In the genomic region with DNA sequence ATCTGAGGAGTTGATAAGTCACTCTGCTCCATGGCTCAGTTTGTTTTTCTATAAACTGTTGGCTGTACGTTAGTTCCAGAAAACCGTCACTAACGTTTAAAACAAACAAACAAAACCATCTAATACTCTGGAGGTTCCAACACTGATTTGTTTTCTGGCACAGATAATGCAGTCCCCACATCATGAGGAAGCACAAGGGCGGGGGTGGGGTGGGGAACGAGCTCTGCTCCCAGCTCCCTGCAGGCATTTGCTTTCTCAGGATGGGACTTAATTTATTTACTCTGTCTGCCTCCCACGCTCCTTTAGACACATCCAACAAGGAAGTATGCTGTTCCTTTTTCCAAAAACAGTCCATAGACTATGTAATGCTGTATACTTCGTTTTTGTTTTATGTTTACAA, we compare ENCODE assay signal across 20 mouse cellular contexts. TPM values are rescaled to one million over a fixed set of nuclear protein-coding genes. Genes with fewer than 3 reads are reported as not detected.
DNase-seq lines count a peak whose midpoint lies in the region; ATAC-seq and TF ChIP-seq lines count a peak whose summit lies in the region.
"Had no signal": no experiment of that assay in that cellular context is flagged by ENCODE, and none has a peak within 500 bp of the region (broad histone marks: within the 10 kb centered on the region; RNA-seq: fewer than 3 reads in every experiment).

No protein-coding gene starts in this region.

- no peak for DNase-seq in kidney, adult 8-10 months
- DNase-seq in lung, embryonic 14.5 days, result peak; percentile 57
- DNase-seq in lung, postnatal 25 days (ENCODE audit: low spot score), result no peak
- peak; percentile 55 for DNase-seq in brain, adult 2 months (ENCODE audit: low read depth, low spot score)
- DNase-seq: adrenal gland, postnatal 10 days; cerebellum, adult 11-12 months; cerebellum, postnatal 14 days; forebrain, postnatal 0 days; thymus, postnatal 36 days had no signal

- no peak for TF ChIP-seq POLR2A in olfactory bulb, adult 2 months (IDR thresholded peaks at IDR 0.05; ENCODE audit: insufficient read depth, low read depth, low read length)

- no peaks in the 10 kb centered on the region for H3K36me3 ChIP-seq in kidney, embryonic 14.5 days (ENCODE audit: control insufficient read depth, insufficient read depth, low read length)
- H3K36me3 ChIP-seq in lung, embryonic 14.5 days (ENCODE audit: insufficient read depth), result no peaks in the 10 kb centered on the region
- H3K36me3 ChIP-seq: embryonic facial prominence, embryonic 15.5 days; limb, embryonic 12.5 days had no signal

- H3K4me2 ChIP-seq in kidney, embryonic 14.5 days (replicated peaks; ENCODE audit: low read depth, low read length), result no peak overlapping the region
- no peak overlapping the region for H3K4me2 ChIP-seq in lung, embryonic 14.5 days
- H3K4me2 ChIP-seq: embryonic facial prominence, embryonic 15.5 days; limb, embryonic 12.5 days; midbrain, embryonic 11.5 days had no signal

- H3K4me3 ChIP-seq in kidney, embryonic 14.5 days (ENCODE audit: low read length), result no peak overlapping the region
- H3K4me3 ChIP-seq in lung, embryonic 14.5 days (ENCODE audit: low read depth, low read length), result no peak overlapping the region
- no peak overlapping the region for H3K4me3 ChIP-seq in olfactory bulb, adult 2 months (ENCODE audit: insufficient read depth, low read depth, low read length)
- H3K4me3 ChIP-seq: embryonic facial prominence, embryonic 15.5 days; limb, embryonic 12.5 days had no signal

- peak; percentile 60; the same call in 1 of the 2 replicates for ATAC-seq in kidney, embryonic 14.5 days (ENCODE audit: low FRiP score, low TSS enrichment)
- ATAC-seq in lung, embryonic 14.5 days (ENCODE audit: insufficient read depth), result peak; percentile 70; the same call in 1 of the 2 replicates
- no peak for ATAC-seq in megakaryocyte, adult 5-6 weeks (ENCODE audit: poor library complexity, severe bottlenecking)
- ATAC-seq: forebrain, postnatal 0 days; Patski had no signal

- no peak for TF ChIP-seq CTCF in lung, embryonic 14.5 days (IDR thresholded peaks at IDR 0.05; ENCODE audit: low read depth)
- no peak for TF ChIP-seq CTCF in olfactory bulb, adult 2 months (IDR thresholded peaks at IDR 0.05; ENCODE audit: insufficient read depth, low read depth, low read length)

- no peak overlapping the region for H3K27ac ChIP-seq in kidney, embryonic 14.5 days (ENCODE audit: low read depth, low read length)
- no peak overlapping the region for H3K27ac ChIP-seq in lung, embryonic 14.5 days (ENCODE audit: low read depth)
- H3K27ac ChIP-seq in olfactory bulb, adult 2 months (ENCODE audit: insufficient read depth, low read depth, low read length), result peak overlapping the region; percentile 46; the same call in 1 of the 2 replicates
- H3K27ac ChIP-seq: embryonic facial prominence, embryonic 15.5 days; limb, embryonic 12.5 days; liver, embryonic 14.5 days; macrophage had no signal

- no peaks in the 10 kb centered on the region for H3K27me3 ChIP-seq in kidney, embryonic 14.5 days (ENCODE audit: control insufficient read depth, insufficient read depth, low read length)
- H3K27me3 ChIP-seq in lung, embryonic 14.5 days (ENCODE audit: insufficient read depth, low read length), result no peaks in the 10 kb centered on the region
- H3K27me3 ChIP-seq: embryonic facial prominence, embryonic 15.5 days; limb, embryonic 12.5 days; Patski had no signal

- WGBS in kidney, embryonic 14.5 days, result 17% methylated on average over 7 of the region's 7 CpGs
- 13% methylated on average over 7 of the region's 7 CpGs for WGBS in lung, embryonic 14.5 days
- WGBS in olfactory bulb, adult 2 months, result 20% methylated on average over 7 of the region's 7 CpGs

- H3K9me3 ChIP-seq in kidney, embryonic 14.5 days (ENCODE audit: control insufficient read depth, low read length), result no peaks in the 10 kb centered on the region
- no peaks in the 10 kb centered on the region for H3K9me3 ChIP-seq in lung, embryonic 14.5 days (ENCODE audit: low read depth, low read length)
- H3K9me3 ChIP-seq: embryonic facial prominence, embryonic 15.5 days; limb, embryonic 12.5 days had no signal

- peaks cover 4% of the 10 kb centered on the region for H3K4me1 ChIP-seq in kidney, embryonic 14.5 days (ENCODE audit: control insufficient read depth, insufficient read depth, low read length)
- no peaks in the 10 kb centered on the region for H3K4me1 ChIP-seq in lung, embryonic 14.5 days (ENCODE audit: insufficient read depth)
- peaks cover 4% of the 10 kb centered on the region for H3K4me1 ChIP-seq in olfactory bulb, adult 2 months (ENCODE audit: control insufficient read depth, insufficient read depth, low read length)

- no peak overlapping the region for H3K9ac ChIP-seq in kidney, embryonic 14.5 days (ENCODE audit: low read depth, low read length)
- H3K9ac ChIP-seq in lung, embryonic 14.5 days, result no peak overlapping the region
- H3K9ac ChIP-seq: embryonic facial prominence, embryonic 15.5 days; forebrain, postnatal 0 days; limb, embryonic 12.5 days; liver, embryonic 14.5 days had no signal

RNA-seq across cellular contexts. Expression of gene Svopl, which starts 23.5 kb away (rescaled TPM):
- 10.2 and 17.8 TPM in 2 replicates for polyA plus RNA-seq in kidney, embryonic 14.5 days (2014; fragmentation: Nextera tagmentation; extraction: Ambion mirVana)
- 0.43 and 0.80 TPM in 2 replicates for polyA plus RNA-seq in lung, embryonic 14.5 days (2014; fragmentation: Nextera tagmentation; extraction: Ambion mirVana)
- polyA plus RNA-seq in olfactory bulb, adult 2 months (2012; ENCODE audit: insufficient read depth, insufficient read length, low replicate concordance, missing spikeins), result not detected in 2 replicates
- not detected in 2 replicates for total RNA-seq in megakaryocyte, adult 5-6 weeks (2015)
- not detected in 2 replicates for total RNA-seq in megakaryocyte, adult 5-6 weeks (2017)
- total RNA-seq: forebrain, postnatal 0 days; gastrocnemius, adult 18-20 months; hematopoietic stem cell, adult 5-6 weeks had no signal
- polyA plus RNA-seq: macrophage, Patski had no signal

Comparison
In these comparisons a context has a peak if more than half of its experiments do, and no peak if none do; other contexts are left out.
1. DNase-seq: peak in lung, embryonic 14.5 days (single experiment) and brain, adult 2 months (single experiment); none in kidney, adult 8-10 months (0 of 2) and lung, postnatal 25 days (single experiment).